Mouse (Mus musculus) liver, postnatal 0 days (tissue): ENCODE data around the gene Il10.

Experiments
- CTCF ChIP-seq: sonication (generic); IDR thresholded peaks from 2 replicates; pipeline ENCODE4 v1.5.1; 2016; ENCODE audit warnings: antibody characterized with exemption, low read depth
- EP300 ChIP-seq: IDR thresholded peaks from 2 replicates; pipeline ENCODE4 v1.6.1; 2016; ENCODE audit warnings: antibody characterized with exemption, low read depth, mild to moderate bottlenecking

GRCm38 (mm10) chr1:131042721-131043120, 23.1 kb downstream of the Il10 start:
- TF ChIP-seq CTCF (no peak), EP300 (no peak)
